Mouse (Mus musculus) right cerebral cortex, adult 2 months (tissue): ENCODE measurements around the gene Sox5.

Experiments
- DNase-seq, 2 experiments: peaks; one replicate each; pipeline ENCODE4 v3.0.0; 2021 to 2022; ENCODE audit warnings: low spot score in 2 of 2

Gene Sox5

GRCm38 (mm10) chr6:144443681-144444080, 338.1 kb downstream of the Sox5 start:
- DNase-seq: no peak

- DNase-seq: no peak
These were observed 352.5 kb downstream of the Sox5 start for GRCm38 (mm10) chr6:144429276-144429675.

- DNase-seq: no peak
These were observed 373.7 kb downstream of the Sox5 start for GRCm38 (mm10) chr6:144408030-144408429.

GRCm38 (mm10) chr6:144398115-144398514, 383.7 kb downstream of the Sox5 start:
- DNase-seq: no peak

GRCm38 (mm10) chr6:144393151-144393550, 388.6 kb downstream of the Sox5 start:
- no peak for DNase-seq

- DNase-seq: no peak
These were observed 392.3 kb downstream of the Sox5 start for GRCm38 (mm10) chr6:144389333-144390054.

GRCm38 (mm10) chr6:144387539-144388255, 394.1 kb downstream of the Sox5 start:
- no peak for DNase-seq

GRCm38 (mm10) chr6:144380641-144381040, 401.1 kb downstream of the Sox5 start:
- DNase-seq: no peak

- DNase-seq: no peak
These were observed 401.6 kb downstream of the Sox5 start for GRCm38 (mm10) chr6:144380171-144380570.

- no peak for DNase-seq
These were observed 407.0 kb downstream of the Sox5 start for GRCm38 (mm10) chr6:144374810-144375209.

GRCm38 (mm10) chr6:144370699-144371098, 411.1 kb downstream of the Sox5 start:
- DNase-seq: no peak

- DNase-seq: no peak
These were observed 414.1 kb downstream of the Sox5 start for GRCm38 (mm10) chr6:144367626-144368077.

GRCm38 (mm10) chr6:144361267-144362038, 420.3 kb downstream of the Sox5 start:
- DNase-seq: no peak

- DNase-seq: no peak
These were observed 424.7 kb downstream of the Sox5 start for GRCm38 (mm10) chr6:144357081-144357480.

- no peak for DNase-seq
These were observed 430.7 kb downstream of the Sox5 start for GRCm38 (mm10) chr6:144351049-144351448.

- DNase-seq: peak in 1 of 2 experiments; percentile 27
These were observed 438.4 kb downstream of the Sox5 start for GRCm38 (mm10) chr6:144343338-144343737.

- DNase-seq: no peak
These were observed 442.2 kb downstream of the Sox5 start for GRCm38 (mm10) chr6:144339554-144339953.

GRCm38 (mm10) chr6:144339006-144339405, 442.8 kb downstream of the Sox5 start:
- DNase-seq: peak; percentile 45 to 57

- DNase-seq: no peak
These were observed 443.6 kb downstream of the Sox5 start for GRCm38 (mm10) chr6:144338221-144338620.

- DNase-seq: no peak
These were observed 444.3 kb downstream of the Sox5 start for GRCm38 (mm10) chr6:144337436-144337969.

GRCm38 (mm10) chr6:144336789-144337188, 445.0 kb downstream of the Sox5 start:
- no peak for DNase-seq

- no peak for DNase-seq
These were observed 448.6 kb downstream of the Sox5 start for GRCm38 (mm10) chr6:144333146-144333545.
